Mouse (Mus musculus) retina, postnatal 1 day (tissue): ENCODE data around the gene Slc36a2.

ENCODE experiments used
- DNase-seq: peaks from one replicate; pipeline ENCODE4 v3.0.0-alpha.2; 2012

The Slc36a2 gene

GRCm38 (mm10) chr11:55184733-55185291 is at the start of gene Slc36a2:
Gene Slc36a2 (minus strand): TSS chr11:55185077.
- DNase-seq = no peak

- DNase-seq = no peak
Measured at GRCm38 (mm10) chr11:55234288-55234687, 49.4 kb upstream of the Slc36a2 start.

GRCm38 (mm10) chr11:55231034-55231433 is 46.2 kb upstream of the Slc36a2 start:
- no peak for DNase-seq

GRCm38 (mm10) chr11:55221306-55221705 is 36.4 kb upstream of the Slc36a2 start:
- DNase-seq = no peak

- no peak for DNase-seq
Measured at GRCm38 (mm10) chr11:55218473-55218872, 33.6 kb upstream of the Slc36a2 start.

- DNase-seq = no peak
Measured at GRCm38 (mm10) chr11:55217880-55218279, 33.0 kb upstream of the Slc36a2 start.

GRCm38 (mm10) chr11:55217418-55217817 is 32.5 kb upstream of the Slc36a2 start:
- DNase-seq = no peak

GRCm38 (mm10) chr11:55216830-55217229 is 32.0 kb upstream of the Slc36a2 start:
- DNase-seq = no peak

- DNase-seq = no peak
Measured at GRCm38 (mm10) chr11:55216061-55216460, 31.2 kb upstream of the Slc36a2 start.

GRCm38 (mm10) chr11:55214978-55215377 is 30.1 kb upstream of the Slc36a2 start:
- DNase-seq = no peak

GRCm38 (mm10) chr11:55214161-55214560 is 29.3 kb upstream of the Slc36a2 start:
- no peak for DNase-seq

GRCm38 (mm10) chr11:55213518-55213917 is 28.6 kb upstream of the Slc36a2 start:
- DNase-seq = no peak

- DNase-seq = no peak
Measured at GRCm38 (mm10) chr11:55209626-55210353, 24.9 kb upstream of the Slc36a2 start.

- no peak for DNase-seq
Measured at GRCm38 (mm10) chr11:55209032-55209431, 24.2 kb upstream of the Slc36a2 start.

- DNase-seq = no peak
Measured at GRCm38 (mm10) chr11:55208001-55208690, 23.3 kb upstream of the Slc36a2 start.

- DNase-seq = no peak
Measured at GRCm38 (mm10) chr11:55204602-55205001, 19.7 kb upstream of the Slc36a2 start.

- DNase-seq = peak; percentile 96
Measured at GRCm38 (mm10) chr11:55204159-55204596, 19.3 kb upstream of the Slc36a2 start, which contains the start of gene Slc36a1. Gene Slc36a1 (plus strand): TSS chr11:55204350.

GRCm38 (mm10) chr11:55197740-55198510 is 13.0 kb upstream of the Slc36a2 start:
- no peak for DNase-seq

- no peak for DNase-seq
Measured at GRCm38 (mm10) chr11:55197086-55197485, 12.2 kb upstream of the Slc36a2 start.

- DNase-seq = no peak
Measured at GRCm38 (mm10) chr11:55190216-55190615, 5.3 kb upstream of the Slc36a2 start.

GRCm38 (mm10) chr11:55187777-55188176 is 2.9 kb upstream of the Slc36a2 start:
- DNase-seq = no peak

- no peak for DNase-seq
Measured at GRCm38 (mm10) chr11:55187292-55187691, 2.4 kb upstream of the Slc36a2 start.

GRCm38 (mm10) chr11:55184246-55184645 is 631 bp downstream of the Slc36a2 start:
- no peak for DNase-seq
